Mouse (Mus musculus): ENCODE measurements at regions not wholly inside any gene's neighbourhood (a gene's known extent, or its start where the extent isn't known, plus 50 kb on each side); places are given as distances from the start of the nearest gene placed in this dataset.

- H3K36me3 ChIP-seq (ENCODE audit: control insufficient read depth, insufficient read depth, low read length) = no peaks in the 10 kb centered on the region
- DNase-seq (ENCODE audit: low spot score) (no peak), ATAC-seq (ENCODE audit: low FRiP score, low TSS enrichment) (no peak)
- H3K27ac ChIP-seq (replicated peaks) = no peak overlapping the region
- 69% methylated on average over 3 of the region's 3 CpGs for WGBS
- H3K4me2 ChIP-seq (replicated peaks; ENCODE audit: low read depth) = no peak overlapping the region
- H3K9me3 ChIP-seq (ENCODE audit: control insufficient read depth, low read length) = no peaks in the 10 kb centered on the region
- TF ChIP-seq EP300 (optimal IDR thresholded peaks at IDR 0.05) (no peak), CTCF (IDR thresholded peaks at IDR 0.05; ENCODE audit: low read depth) (no peak)
- H3K9ac ChIP-seq (ENCODE audit: low read length) = no peak overlapping the region
- H3K27me3 ChIP-seq (ENCODE audit: control insufficient read depth, insufficient read depth, low read length) = no peaks in the 10 kb centered on the region
- no peak overlapping the region for H3K4me3 ChIP-seq (ENCODE audit: low read depth, low read length)
- no peaks in the 10 kb centered on the region for H3K4me1 ChIP-seq (replicated peaks; ENCODE audit: control insufficient read depth, insufficient read depth)
Observed at GRCm38 (mm10) chr7:124455659-124456058, 473.0 kb downstream of the Hs3st4 start.

- DNase-seq (ENCODE audit: low spot score) (no peak), ATAC-seq (ENCODE audit: low FRiP score, low TSS enrichment) (no peak)
- Histone ChIP-seq H3K4me3 (ENCODE audit: low read depth, low read length) (no peak overlapping the region), H3K4me1 (replicated peaks; ENCODE audit: control insufficient read depth, insufficient read depth) (no peaks in the 10 kb centered on the region), H3K9me3 (ENCODE audit: control insufficient read depth, low read length) (no peaks in the 10 kb centered on the region), H3K36me3 (ENCODE audit: control insufficient read depth, insufficient read depth, low read length) (no peaks in the 10 kb centered on the region), H3K27me3 (ENCODE audit: control insufficient read depth, insufficient read depth, low read length) (no peaks in the 10 kb centered on the region), H3K27ac (replicated peaks) (no peak overlapping the region), H3K9ac (ENCODE audit: low read length) (no peak overlapping the region), H3K4me2 (replicated peaks; ENCODE audit: low read depth) (no peak overlapping the region)
- WGBS = 51% methylated on average over 1 of the region's 1 CpGs
- TF ChIP-seq CTCF (IDR thresholded peaks at IDR 0.05; ENCODE audit: low read depth) (no peak), EP300 (optimal IDR thresholded peaks at IDR 0.05) (no peak)
Observed at GRCm38 (mm10) chr7:124487326-124487725, 504.7 kb downstream of the Hs3st4 start.

GRCm38 (mm10) chr7:124491109-124491793 is 508.6 kb downstream of the Hs3st4 start:
- Histone ChIP-seq H3K4me2 (replicated peaks; ENCODE audit: low read depth) (no peak overlapping the region), H3K27me3 (ENCODE audit: control insufficient read depth, insufficient read depth, low read length) (no peaks in the 10 kb centered on the region), H3K36me3 (ENCODE audit: control insufficient read depth, insufficient read depth, low read length) (no peaks in the 10 kb centered on the region), H3K4me1 (replicated peaks; ENCODE audit: control insufficient read depth, insufficient read depth) (no peaks in the 10 kb centered on the region), H3K27ac (replicated peaks) (no peak overlapping the region), H3K9ac (ENCODE audit: low read length) (no peak overlapping the region), H3K9me3 (ENCODE audit: control insufficient read depth, low read length) (no peaks in the 10 kb centered on the region), H3K4me3 (ENCODE audit: low read depth, low read length) (no peak overlapping the region)
- no peak for TF ChIP-seq EP300 (optimal IDR thresholded peaks at IDR 0.05)
- no peak for TF ChIP-seq CTCF (IDR thresholded peaks at IDR 0.05; ENCODE audit: low read depth)
- DNase-seq (ENCODE audit: low spot score) (peak; percentile 61), ATAC-seq (ENCODE audit: low FRiP score, low TSS enrichment) (0 out of 2 replicates have a peak, but pooled peaks have one; percentile 60)
- WGBS = 39% methylated on average over 3 of the region's 3 CpGs

GRCm38 (mm10) chr7:124491851-124492390 is 509.3 kb downstream of the Hs3st4 start:
- TF ChIP-seq EP300 (optimal IDR thresholded peaks at IDR 0.05) = no peak
- WGBS = 94% methylated on average over 3 of the region's 3 CpGs
- H3K9me3 ChIP-seq (ENCODE audit: control insufficient read depth, low read length) = no peaks in the 10 kb centered on the region
- H3K4me2 ChIP-seq (replicated peaks; ENCODE audit: low read depth) = no peak overlapping the region
- H3K9ac ChIP-seq (ENCODE audit: low read length) = no peak overlapping the region
- DNase-seq (ENCODE audit: low spot score) (no peak), ATAC-seq (ENCODE audit: low FRiP score, low TSS enrichment) (no peak)
- no peak overlapping the region for H3K4me3 ChIP-seq (ENCODE audit: low read depth, low read length)
- H3K27me3 ChIP-seq (ENCODE audit: control insufficient read depth, insufficient read depth, low read length) = no peaks in the 10 kb centered on the region
- no peak overlapping the region for H3K27ac ChIP-seq (replicated peaks)
- H3K4me1 ChIP-seq (replicated peaks; ENCODE audit: control insufficient read depth, insufficient read depth) = no peaks in the 10 kb centered on the region
- H3K36me3 ChIP-seq (ENCODE audit: control insufficient read depth, insufficient read depth, low read length) = no peaks in the 10 kb centered on the region

- Histone ChIP-seq H3K4me2 (replicated peaks; ENCODE audit: low read depth) (no peak overlapping the region), H3K27ac (replicated peaks) (no peak overlapping the region), H3K9me3 (ENCODE audit: control insufficient read depth, low read length) (no peaks in the 10 kb centered on the region), H3K36me3 (ENCODE audit: control insufficient read depth, insufficient read depth, low read length) (no peaks in the 10 kb centered on the region), H3K4me1 (replicated peaks; ENCODE audit: control insufficient read depth, insufficient read depth) (no peaks in the 10 kb centered on the region), H3K27me3 (ENCODE audit: control insufficient read depth, insufficient read depth, low read length) (no peaks in the 10 kb centered on the region), H3K4me3 (ENCODE audit: low read depth, low read length) (no peak overlapping the region), H3K9ac (ENCODE audit: low read length) (no peak overlapping the region)
- WGBS = 33% methylated on average over 3 of the region's 3 CpGs
- DNase-seq (ENCODE audit: low spot score) (no peak), ATAC-seq (ENCODE audit: low FRiP score, low TSS enrichment) (no peak)
- TF ChIP-seq EP300 (optimal IDR thresholded peaks at IDR 0.05) (no peak), CTCF (IDR thresholded peaks at IDR 0.05; ENCODE audit: low read depth) (no peak)
Observed at GRCm38 (mm10) chr7:124500636-124501035, 518.0 kb downstream of the Hs3st4 start.

GRCm38 (mm10) chr7:124502760-124503159 is 520.1 kb downstream of the Hs3st4 start:
- DNase-seq (ENCODE audit: low spot score) (no peak), ATAC-seq (ENCODE audit: low FRiP score, low TSS enrichment) (no peak)
- Histone ChIP-seq H3K27me3 (ENCODE audit: control insufficient read depth, insufficient read depth, low read length) (no peaks in the 10 kb centered on the region), H3K4me2 (replicated peaks; ENCODE audit: low read depth) (no peak overlapping the region), H3K27ac (replicated peaks) (no peak overlapping the region), H3K36me3 (ENCODE audit: control insufficient read depth, insufficient read depth, low read length) (no peaks in the 10 kb centered on the region), H3K4me1 (replicated peaks; ENCODE audit: control insufficient read depth, insufficient read depth) (no peaks in the 10 kb centered on the region), H3K4me3 (ENCODE audit: low read depth, low read length) (no peak overlapping the region), H3K9ac (ENCODE audit: low read length) (no peak overlapping the region), H3K9me3 (ENCODE audit: control insufficient read depth, low read length) (no peaks in the 10 kb centered on the region)
- no peak for TF ChIP-seq CTCF (IDR thresholded peaks at IDR 0.05; ENCODE audit: low read depth)
- no peak for TF ChIP-seq EP300 (optimal IDR thresholded peaks at IDR 0.05)
- 90% methylated on average over 5 of the region's 5 CpGs for WGBS
